Mouse (Mus musculus) frontal cortex, postnatal 10 days (tissue): Measurements from ENCODE around the gene Prr5l.
A peak's percentile ranks its signal among the peaks of the same experiment; 100 is the strongest.

Experiments used
- DNase-seq, 2 experiments: peaks; one replicate each; pipeline ENCODE4 v3.0.0; 2022; ENCODE audit warnings: low spot score in 2 of 2, mixed read lengths in 1 of 2

Prr5l gene

DNA sequence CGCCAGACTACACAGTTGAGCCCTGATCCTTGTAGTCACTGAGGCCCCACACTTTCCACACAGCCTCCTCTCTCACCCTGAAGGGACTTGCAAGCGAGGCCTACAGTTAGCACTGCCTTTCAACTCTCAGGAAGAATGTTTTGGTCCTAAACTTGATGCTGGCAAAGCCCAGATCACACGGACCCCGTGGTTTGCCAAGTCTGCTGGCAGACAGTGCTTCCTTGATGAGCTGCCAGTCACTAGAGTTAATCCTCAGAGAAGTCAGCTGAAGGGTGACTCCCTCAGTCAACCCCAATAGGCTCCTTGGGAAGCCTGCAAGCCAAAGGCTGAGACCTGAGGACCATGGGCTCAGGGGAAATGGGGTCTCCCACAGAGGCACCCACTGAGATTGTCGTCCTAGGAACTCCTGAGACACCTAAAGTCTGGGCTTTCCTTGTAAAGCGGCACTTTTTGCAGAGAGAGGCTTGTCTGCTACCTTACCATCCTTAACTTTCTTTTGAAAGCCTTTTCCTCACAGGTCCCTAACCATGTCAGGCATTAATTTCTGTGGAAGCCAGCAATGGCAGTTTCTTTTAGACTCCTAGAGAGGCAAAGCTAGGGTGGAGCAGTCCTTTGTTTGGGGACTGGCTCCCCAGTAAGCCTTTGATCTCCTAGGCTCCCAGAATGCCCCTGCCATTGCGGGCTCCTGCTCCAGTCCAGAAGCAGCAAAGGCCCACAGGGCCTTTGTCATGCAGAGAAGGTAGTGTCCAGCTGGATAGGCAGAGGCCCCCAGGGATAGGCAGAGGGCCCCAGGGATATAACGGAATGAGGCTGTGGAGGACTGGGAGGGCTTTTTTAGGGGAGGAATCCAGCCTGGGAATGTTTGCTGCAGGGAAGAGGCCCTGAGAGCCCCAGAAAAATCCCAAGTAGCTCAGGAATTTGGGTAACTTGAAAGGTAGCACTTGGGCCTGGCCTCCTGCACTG lies 160.2 kb downstream of the Prr5l start:
- DNase-seq, result no peak

DNA sequence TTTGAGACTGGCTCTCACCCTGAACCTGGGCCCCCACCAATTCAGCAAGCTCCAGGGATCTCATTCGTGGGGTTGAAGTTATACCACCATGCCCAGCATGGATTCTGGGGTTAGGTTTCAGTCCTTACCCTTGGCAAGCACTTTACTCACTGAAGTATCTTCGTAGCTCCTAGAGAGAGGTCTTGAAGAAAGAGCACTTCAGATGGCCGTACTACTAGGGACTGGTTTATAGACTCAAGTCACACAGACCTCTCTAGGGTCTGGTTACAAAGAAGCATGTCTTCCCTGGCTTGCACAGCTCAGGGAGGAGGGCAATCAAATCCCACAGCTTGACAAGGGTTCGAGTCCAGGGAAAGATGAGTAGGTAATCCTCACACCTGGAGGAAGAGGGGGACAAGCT lies 161.0 kb downstream of the Prr5l start:
- no peak for DNase-seq

DNA sequence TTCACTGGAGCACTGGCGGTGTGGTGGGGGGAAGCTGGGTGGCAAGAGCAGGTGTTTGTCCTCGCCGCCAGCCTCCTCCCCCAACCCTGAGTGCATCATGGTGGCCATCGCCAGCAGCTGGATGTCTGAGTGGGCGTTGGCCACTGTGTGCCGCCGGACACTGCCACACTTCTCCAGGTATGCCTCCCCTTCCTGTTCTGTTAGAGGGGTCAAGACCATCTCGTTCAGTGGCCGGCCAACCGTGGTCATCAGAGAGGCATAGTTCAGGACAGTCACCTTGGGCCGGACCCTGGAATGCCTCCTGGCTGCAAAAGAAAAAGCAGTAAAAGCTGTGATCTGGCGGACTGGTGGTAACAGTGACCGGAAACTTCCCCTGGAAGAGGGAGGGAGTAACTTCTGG lies 165.7 kb downstream of the Prr5l start:
- no peak for DNase-seq

DNA sequence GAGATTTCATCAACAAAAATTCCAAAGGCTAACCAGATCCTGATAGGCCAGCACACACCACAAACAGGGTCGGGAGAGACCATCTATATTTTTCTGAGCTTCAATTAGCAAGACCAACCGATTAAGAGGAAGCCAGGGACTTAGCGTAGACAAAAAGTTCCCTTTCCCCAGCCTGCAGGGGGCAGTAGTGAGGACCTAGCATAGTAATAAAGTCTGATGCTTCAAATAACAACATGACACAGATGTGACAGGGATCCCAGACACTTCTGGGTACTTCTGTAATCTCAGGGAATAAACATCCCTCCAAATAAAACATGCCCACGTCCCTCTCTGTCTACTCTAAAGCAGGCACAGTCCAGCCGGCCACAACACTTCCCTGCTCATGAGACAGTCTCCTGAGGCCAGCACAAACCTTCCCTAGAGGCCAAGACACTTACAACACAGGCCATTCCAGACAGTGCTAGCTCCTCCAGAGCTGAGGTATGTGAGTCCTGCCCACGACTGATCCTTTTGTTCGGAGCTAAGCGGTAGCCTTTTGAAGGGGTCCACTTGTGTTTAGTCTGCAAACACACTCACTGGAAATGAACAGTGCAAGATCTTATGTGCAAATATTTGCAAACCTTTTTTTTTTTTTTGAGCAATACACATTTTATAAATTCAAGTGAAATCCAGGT lies 167.0 kb downstream of the Prr5l start:
- DNase-seq, result no peak

DNA sequence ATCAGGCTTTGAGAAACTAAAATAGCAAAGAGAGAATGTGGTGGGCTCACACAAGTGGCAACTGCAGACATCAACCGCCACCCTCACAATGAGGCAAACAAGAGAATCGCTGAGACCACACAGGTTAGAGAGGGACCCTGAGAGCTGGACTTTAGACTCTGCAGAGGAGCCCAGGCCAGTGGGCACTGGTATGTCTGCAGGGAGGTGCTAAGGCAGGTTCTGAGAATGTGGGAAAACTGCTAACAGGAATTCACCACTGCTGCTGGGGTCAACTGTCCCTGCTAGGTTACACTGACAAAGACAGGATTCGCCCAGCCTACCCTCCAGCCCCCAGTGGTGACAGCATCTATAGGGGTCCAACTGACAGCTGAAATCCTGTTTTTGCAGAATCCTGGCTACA lies 171.2 kb downstream of the Prr5l start:
- no peak for DNase-seq

DNA sequence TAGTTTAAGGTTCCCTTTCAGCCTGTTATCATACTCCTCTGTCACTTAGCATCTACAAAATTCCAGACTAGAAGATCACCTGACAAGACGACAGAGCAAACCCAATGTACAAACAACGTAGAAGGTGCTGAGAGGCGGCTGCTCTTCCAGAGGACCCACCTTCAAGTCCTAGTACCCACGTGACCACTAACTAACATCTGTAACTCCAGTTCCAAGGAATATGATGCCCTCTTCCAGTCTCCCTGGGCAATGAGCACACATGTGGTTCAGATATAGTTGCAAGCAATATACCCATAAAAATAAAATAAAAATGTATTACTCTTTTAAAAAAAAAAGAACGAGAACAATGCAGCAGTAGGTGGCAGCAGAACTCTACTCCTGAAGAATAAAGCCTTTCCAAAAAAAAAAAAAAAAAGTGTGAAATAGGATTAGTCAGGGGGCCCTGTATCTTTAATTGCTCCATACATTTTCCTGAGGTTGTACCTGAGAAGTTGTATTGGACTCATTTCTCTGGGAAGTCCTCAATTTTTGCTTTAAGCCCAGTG lies 176.8 kb downstream of the Prr5l start:
- DNase-seq, result no peak

DNA sequence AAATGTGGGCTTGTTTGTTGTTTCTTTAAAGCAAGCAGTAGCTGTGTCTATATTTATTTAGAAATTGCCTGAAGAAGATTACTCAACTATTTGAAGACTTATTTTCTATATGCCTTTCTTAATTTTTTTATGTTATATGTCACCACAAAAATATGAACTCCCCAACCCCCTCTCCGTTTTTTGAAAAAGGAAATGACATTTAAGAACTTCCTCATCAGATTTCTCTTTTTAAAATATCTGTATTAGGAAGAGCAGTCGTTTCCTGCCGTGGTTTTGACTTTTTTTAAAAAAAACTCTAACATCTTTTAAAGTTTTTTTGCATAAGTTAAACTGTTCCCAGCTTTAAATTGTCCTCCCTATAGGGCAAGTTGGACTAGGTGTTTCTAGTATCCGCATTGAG lies 183.5 kb downstream of the Prr5l start:
- DNase-seq, result no peak

DNA sequence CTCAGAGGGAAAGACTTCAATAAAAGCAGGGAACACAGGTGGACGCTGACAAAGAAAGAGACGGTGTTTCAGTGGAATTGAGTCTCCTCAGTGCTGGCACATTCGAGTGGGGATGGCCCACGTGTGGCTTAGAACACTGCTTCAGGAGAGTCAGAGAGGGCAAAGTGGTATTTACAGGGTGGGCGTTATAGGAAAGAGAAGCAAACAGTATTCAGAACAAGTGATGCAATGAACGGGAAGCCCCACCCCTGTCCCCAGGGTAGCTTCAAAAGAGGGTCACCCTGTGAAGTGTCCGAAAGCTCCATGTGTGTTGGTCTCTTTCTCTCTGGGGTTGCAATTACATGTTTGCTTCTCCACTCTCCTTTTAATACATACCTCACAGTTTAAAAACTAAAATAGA lies 187.2 kb downstream of the Prr5l start:
- no peak for DNase-seq

DNA sequence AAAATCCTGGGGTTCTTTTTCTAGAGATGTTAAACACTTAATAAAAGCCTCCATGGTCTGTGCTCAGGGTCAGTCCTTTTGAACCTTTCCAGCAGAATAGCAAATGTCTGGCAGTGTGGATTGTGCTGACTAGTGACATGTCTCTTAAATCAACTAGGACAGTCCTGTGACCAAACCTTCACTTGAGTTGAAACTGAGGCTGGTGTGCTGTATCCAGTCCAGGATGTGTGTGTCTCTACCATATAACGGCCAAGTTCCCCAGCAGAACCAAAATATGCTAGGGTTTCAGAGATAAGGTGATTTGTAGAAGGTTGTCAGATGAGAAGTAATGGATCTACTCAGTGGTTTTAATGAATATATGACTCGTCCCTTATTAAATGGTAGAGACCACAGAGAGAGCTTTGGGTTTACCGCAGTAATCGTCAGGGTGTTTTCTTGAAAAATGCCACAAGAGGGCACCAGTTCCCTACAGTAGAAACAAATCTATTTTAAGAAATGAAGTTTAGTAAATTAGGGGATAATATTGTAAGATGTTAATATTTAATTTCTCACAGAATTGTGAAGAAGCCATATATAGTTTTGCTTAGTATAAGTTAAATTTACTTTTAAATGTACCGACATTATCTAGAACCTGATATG lies 189.1 kb downstream of the Prr5l start:
- DNase-seq, result no peak

DNA sequence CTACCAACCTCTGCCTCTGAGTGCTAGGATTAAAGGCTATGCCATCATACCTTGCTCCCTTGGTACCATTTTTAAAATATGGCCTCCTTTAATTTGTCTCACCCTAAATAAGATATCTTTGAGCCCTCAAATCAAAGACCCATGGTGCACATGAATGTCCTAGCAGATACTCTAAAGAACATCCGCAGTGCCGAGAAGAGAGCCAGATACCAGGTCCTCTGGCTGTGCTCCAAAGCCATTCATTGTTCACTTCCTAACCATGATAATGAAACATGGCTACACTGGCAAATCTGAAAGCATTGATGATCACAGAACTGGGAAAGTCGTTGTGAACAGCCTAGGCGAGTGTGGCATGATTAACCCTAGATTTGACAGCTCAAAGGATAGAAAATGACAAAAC lies 189.8 kb downstream of the Prr5l start:
- no peak for DNase-seq

DNA sequence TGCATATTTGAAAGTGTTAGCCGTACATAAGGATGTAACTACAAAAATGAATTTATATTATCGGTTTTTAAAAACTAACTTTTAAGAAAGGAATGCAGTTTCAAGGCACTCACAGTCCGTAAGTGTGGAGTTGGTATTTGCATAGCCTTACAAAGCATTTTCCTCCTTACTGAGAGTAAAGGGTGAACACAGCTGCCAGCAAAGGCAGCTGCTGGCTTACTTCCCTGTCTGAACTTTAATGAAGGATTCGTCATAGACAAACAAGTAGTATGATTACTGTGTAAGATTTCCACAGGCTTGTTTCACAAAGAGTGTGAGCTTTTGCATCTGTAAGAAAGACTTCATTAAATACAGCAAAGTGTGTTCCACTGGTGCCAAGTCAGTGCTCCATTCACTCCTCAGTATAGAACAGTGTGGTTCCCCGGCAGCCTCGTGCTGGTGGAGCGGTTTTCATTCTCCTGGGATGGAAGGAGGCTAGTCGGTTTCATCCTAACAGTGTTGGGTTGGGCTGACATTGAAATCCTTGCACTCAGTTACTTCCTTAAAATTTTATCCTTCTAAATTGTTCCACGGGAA lies 192.5 kb downstream of the Prr5l start:
- DNase-seq, result no peak

DNA sequence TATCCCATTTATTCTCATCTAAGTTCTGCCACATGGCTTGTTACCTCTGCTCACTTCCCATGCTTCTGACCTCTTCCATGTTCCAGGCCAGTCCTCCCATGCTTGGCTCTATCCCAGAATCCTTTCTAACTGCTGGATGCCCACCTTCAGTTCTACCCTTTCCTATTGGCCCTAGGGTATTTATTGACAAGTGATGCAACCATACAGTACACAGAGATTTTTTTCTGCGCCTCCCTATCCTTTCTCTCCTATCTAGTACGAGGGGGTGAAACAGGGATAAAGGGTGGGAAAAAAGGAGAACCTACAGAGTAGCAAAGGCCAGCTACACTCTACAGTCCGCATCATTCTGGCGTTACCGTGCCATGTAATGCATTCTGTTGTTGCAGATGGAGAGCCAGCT lies 194.8 kb downstream of the Prr5l start:
- no peak for DNase-seq

DNA sequence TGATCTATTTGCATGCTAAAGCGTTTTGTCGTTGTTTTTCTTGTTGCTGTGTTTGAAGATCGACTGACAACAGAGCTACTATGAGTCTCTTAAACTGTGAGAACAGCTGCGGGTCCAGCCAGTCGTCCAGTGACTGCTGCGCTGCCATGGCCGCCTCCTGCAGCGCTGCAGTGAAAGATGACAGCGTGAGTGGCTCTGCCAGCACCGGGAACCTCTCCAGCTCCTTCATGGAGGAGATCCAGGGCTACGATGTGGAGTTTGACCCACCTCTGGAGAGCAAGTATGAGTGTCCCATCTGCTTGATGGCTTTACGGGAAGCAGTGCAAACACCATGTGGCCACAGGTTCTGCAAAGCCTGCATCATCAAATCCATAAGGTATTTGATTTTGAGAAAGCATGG lies 198.4 kb downstream of the Prr5l start:
- no peak for DNase-seq

DNA sequence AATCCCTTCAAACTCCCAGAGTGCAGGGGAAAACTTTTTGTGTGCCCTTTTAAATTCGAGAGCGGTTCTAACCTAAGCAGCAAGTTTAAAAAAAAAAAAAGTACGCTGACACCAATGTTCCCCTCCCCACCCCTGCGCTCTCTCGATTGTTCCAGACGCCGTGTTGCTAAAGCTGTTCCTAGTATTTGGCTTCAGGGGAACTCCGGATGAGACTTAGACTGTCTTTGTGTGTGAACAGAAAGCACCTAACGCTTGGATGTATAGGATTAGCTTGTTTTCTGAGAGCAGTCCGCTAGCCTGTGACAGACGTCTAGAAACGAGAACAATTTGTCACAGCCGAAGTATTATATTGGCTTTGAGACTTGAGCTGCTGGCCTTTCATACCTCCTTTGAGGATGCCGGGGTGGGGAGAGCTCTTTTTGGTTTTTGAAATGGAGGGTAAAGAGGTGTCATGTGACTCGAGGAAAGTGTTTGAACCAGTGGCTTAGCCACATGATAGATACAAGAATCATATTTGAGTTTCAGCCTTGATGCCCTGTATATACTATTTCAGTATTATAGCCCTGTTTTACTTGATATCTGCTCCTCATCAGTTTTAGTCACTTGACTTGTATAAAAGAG lies 203.6 kb downstream of the Prr5l start:
- no peak for DNase-seq

DNA sequence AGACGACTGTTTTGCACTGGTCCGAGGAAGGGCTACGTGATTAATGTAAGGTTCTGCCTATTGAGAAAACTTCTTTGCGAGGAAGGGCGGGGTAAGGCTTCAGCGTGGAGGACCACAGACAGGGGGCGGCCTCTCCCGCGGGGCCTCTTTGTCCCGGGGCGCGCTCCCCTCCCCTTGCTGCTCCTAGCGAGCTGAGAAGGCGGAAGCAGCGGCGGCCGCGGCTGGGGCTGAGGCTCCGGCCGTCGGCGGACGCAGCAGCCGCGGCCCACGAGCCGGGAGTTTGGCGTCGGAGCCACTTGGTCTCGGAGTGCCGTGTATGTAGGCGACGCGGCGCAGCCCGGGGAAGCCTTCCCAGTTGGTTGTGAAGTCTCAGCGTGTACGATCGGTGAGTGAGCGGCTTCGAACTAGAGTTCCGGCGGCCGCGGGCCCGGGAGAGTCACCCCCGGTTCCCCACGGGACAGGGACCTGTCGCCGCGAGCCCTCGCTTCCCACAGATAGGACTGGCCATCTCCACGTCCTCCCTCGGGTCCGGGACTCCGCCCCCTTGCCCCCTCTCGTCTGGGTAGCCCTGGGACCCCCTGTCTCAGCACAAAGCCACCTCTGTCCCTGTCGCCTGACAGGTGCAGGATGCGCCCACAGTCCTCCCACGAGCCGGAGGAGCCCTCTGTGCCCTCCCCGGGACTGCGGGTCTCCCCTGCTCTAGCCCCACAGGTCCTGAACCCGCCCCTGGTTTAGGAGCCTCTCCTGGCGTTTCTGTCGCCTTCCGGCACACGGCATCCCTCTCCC lies 204.4 kb downstream of the Prr5l start, which contains the start of gene Traf6:
Traf6 (plus strand) TSS at position 194 of the 786 bp plus-strand sequence.
- peak; percentile 71 to 84 for DNase-seq

DNA sequence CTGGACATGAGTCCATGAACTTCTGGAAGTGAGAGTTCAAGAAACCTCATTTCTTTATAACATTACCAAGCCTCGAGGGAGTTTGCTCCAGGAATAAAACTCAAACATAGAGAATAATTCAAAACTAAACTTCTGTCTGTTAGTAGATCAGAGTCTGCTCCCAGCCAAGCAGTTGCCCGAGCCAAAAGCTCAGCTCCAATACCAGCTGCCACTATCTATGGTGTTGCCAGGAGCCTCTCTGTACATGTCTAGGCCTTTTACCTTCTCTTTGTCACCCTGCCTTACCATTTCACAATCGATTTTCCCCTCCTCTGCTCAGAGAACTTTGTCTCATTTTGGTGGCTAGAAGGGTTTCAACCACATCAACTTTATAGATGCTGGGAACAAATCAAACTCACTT lies 209.3 kb downstream of the Prr5l start:
- no peak for DNase-seq

DNA sequence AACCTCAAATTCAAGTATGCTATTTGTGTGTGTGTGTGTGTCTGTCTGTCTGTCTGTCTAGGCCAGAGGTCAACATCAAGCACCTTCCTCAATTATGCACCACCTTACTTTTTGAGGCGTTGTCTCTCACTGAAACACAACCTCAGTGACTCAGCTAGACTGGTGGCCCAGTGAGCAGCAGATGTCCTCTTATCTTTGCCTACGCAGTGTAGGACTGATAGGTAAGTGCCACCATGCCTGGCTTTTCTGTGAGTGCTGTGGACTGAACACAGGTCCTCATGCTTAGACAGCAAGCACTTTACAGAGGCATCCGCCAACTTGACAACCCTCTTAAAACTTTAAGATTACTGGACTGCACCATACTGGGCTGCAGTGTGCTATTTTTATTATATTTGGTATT lies 214.1 kb downstream of the Prr5l start:
- no peak for DNase-seq

DNA sequence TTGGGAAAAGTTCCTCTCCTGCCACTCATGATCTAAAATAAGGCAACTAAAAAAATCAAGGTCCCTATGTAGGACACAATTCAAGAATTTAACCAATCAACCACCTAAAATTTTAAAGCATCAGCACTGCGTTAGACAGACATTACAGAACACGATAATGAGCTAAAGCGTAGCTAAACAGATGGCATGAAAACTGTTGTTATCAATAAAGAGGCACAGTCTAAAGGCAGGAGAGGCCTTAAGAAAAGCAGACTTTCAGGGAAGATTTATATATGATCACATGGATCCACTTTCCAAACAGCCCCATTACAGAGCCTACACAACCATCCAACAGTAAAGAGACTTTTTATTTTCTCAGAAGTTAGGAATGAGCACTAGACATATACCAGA lies 217.1 kb downstream of the Prr5l start:
- DNase-seq, result no peak

DNA sequence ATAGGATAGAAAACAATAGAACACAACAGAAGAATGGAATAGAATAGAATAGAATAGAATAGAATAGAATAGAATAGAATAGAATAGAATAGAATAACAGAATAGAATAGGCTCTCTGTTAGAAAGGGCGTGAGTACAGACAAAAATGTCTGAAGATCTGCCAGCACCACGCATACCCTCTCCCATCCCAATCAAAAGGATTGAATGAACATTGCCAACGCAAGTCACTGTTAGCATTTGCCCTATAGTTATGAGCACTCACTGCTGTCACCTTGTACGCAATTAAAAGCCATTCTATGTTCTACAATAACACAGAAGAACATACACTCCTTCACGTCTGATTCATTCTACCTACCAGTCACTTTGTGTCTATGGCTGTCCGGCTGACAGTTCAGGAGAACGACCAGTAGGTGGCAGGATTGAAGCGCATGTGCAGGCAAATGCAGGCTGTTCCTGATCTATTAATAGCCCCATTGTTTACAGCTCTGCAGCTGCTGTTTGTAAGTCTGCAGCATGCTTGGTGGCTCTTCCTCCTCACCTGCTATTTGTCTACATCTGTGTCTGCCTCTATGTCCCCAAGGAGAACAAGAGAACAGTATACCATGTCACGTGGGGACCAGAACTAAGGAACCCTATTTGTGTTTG lies 217.6 kb downstream of the Prr5l start:
- DNase-seq, result peak; percentile 55 to 61
